Mouse (Mus musculus): ENCODE results near the gene Strada.
A peak's percentile ranks its signal among the peaks of the same experiment; 100 is the strongest.

Gene Strada

DNA sequence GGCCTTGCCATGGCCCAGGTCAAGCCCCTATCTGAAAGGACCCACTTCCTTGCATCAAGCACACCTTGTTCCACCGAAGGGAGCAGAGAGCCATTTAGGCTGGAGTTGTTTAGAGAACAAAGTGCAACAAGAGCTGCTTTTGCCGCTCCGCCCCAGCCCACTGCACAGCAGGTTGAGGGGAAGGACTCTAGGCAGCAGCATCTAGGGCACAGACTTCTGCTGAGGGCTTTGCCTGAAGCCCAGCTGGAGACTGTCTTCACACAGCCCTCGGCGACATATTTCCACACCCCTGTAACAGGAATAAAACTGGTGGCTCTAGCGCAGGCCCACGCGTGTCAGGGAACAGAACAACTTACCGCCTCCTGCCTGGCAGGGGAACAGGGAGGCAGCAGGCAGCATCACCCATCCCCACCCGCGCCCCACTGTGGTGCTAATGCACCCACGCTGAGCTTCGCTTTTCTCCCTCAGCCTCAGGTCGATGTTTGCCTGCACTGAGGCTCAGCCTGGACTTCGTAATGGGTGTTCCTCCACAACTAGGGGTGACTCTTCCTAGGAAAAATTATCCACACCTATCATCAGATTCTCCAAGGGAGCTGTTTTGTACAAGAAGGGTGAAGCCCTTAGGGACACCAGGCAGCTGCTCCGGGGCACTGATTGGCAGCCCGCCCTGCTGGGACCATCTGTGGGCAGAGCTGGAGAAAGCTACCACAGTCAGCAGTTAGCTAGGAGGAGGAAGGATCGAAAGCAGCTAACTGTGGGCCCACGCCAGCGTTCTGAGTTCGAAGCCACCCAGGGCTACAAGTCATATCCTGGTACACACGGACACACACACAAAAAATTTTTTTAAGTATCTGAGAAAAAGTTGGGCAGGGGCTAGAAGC is 40.9 kb downstream of the Strada start, which contains the start of the genes Gm10840 and Limd2:
Gene Gm10840, plus strand, starts transcription at position 10 of the 881 bp plus-strand sequence.
Gene Limd2, minus strand, starts transcription at position 20 of the 881 bp plus-strand sequence.
- Histone ChIP-seq H3K36me3 (ENCODE audit: insufficient read depth, low read length) (peaks cover 54% of the 10 kb centered on the region), H3K4me1 (replicated peaks; ENCODE audit: low read depth, low read length) (peaks cover 50% of the 10 kb centered on the region), H3K9me3 (ENCODE audit: low read length) (no peaks in the 10 kb centered on the region), H3K27me3 (ENCODE audit: insufficient read depth, low read length) (peaks cover 39% of the 10 kb centered on the region), H3K4me3 (replicated peaks; ENCODE audit: low read length) (peak within 1 kb of the TSS; percentile 85)
- no peak for TF ChIP-seq CTCF (conservative IDR thresholded peaks at IDR 0.05; ENCODE audit: low read length)
- TF ChIP-seq NANOG (IDR thresholded peaks at IDR 0.05; ENCODE audit: borderline replicate concordance, low read length), result no peak
- no peak for TF ChIP-seq POU5F1 (IDR thresholded peaks at IDR 0.05; ENCODE audit: borderline replicate concordance, low read length)

DNA sequence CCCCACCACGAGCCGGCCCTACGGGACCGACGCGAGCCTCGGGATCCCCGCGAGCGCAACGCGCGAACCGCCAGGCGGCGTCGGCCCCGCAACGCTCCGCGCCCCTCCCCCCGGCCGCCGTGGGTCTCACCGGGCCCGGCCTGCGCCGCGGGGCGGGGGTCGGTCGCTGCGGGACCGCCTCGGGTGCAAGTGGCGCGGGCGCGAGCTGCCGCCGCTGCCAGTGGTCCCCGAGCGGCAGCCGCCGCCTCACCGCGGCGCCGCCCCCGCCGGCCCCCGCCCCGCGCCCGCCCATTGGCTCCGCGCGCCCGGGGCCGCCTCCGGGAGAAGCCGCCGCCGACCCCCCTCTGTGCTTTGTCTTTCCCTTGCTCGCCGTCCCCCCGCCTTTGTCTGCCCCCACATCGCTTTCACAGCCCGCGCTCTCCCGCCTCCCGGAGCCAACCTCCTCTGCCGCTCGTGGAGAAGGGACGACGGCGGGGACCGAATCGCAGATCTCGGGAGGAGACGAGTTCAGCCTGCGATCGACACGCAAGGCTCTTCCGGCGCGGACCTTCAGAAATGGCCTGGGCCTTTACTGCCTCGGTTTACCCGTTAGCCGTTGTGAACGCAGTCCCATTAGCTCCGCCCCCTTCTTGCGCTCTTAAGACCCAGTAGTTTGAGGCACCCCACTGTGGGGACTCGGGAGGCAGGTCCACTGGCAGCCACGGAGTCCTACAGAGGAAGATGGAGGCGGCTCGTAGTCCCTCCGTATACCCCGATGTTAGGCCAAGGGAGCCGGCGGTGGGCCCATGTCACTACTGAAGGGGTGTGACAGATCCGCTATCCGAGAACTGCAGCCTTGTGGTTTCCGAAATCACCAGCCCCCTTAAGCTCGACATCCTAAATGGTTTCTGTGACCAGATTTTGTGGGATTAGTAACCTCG is 41.8 kb downstream of the Strada start:
- no peaks in the 10 kb centered on the region for H3K9me3 ChIP-seq (ENCODE audit: low read length)
- TF ChIP-seq NANOG (IDR thresholded peaks at IDR 0.05; ENCODE audit: borderline replicate concordance, low read length) (no peak), POU5F1 (IDR thresholded peaks at IDR 0.05; ENCODE audit: borderline replicate concordance, low read length) (no peak), CTCF (conservative IDR thresholded peaks at IDR 0.05; ENCODE audit: low read length) (no peak)

DNA sequence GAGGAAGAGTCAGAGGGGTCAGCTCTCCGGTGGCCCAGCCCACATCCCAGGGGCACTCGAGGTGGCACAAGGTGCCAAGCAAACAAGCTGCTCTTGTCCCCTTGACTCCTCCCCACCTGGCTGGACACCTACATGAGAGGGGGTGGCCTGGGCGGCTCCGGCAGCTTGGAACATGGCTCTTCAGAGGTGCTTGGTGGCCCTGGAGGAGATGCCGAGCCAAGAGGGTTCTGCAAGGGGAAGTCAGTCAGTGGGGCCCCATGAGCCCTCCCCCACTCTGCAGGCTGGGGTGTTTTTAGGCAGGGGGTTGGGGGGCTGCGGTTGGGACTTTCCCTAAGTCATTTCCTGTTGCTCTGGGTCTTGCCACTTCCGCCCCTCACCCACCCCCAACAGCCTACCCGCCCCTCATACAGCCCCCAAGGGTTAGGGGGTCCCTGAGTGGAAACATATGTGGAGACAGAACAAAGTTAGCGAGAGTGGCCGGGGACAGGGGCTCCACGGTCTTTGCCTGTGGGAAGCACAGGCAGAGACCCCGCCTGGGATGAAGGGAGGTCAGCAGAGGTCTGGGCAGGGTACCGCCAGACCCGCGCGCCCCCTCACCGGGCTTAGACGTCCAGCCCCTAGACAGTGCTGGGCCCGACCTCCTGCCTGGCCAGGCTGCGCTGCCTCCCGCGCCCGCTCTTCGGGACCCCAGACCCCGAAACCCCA is 42.6 kb downstream of the Strada start:
- no peak for TF ChIP-seq NANOG (IDR thresholded peaks at IDR 0.05; ENCODE audit: borderline replicate concordance, low read length)
- H3K27me3 ChIP-seq (ENCODE audit: insufficient read depth, low read length), result peaks cover 39% of the 10 kb centered on the region
- H3K36me3 ChIP-seq (ENCODE audit: insufficient read depth, low read length), result peaks cover 53% of the 10 kb centered on the region
- H3K4me3 ChIP-seq (replicated peaks; ENCODE audit: low read length), result peak overlapping the region; percentile 85
- peaks cover 37% of the 10 kb centered on the region for H3K4me1 ChIP-seq (replicated peaks; ENCODE audit: low read depth, low read length)
- H3K9me3 ChIP-seq (ENCODE audit: low read length), result no peaks in the 10 kb centered on the region

More for the DNA sequence above, 41.8 kb downstream of the Strada start:
- Histone ChIP-seq H3K4me3 (replicated peaks; ENCODE audit: low read length) (peak overlapping the region; percentile 85), H3K4me1 (replicated peaks; ENCODE audit: low read depth, low read length) (peaks cover 42% of the 10 kb centered on the region), H3K27me3 (ENCODE audit: insufficient read depth, low read length) (peaks cover 39% of the 10 kb centered on the region), H3K36me3 (ENCODE audit: insufficient read depth, low read length) (peaks cover 53% of the 10 kb centered on the region)

DNA sequence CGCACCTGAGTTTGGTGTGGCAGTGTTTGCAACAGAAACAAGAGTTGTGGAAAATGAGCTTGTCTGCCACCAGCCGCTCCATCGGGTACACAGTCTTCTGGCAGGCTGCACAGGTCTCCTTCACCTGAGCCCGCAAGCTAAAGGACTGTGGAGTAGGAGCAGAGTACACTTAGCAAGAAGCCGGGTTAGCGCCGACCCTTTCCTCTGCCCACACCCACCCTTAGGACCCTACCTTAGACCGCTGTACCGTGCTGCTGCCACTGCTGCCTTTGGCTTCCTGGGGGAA is 43.1 kb downstream of the Strada start:
- TF ChIP-seq CTCF (conservative IDR thresholded peaks at IDR 0.05; ENCODE audit: low read length), result no peak
- no peak for TF ChIP-seq POU5F1 (IDR thresholded peaks at IDR 0.05; ENCODE audit: borderline replicate concordance, low read length)
- TF ChIP-seq NANOG (IDR thresholded peaks at IDR 0.05; ENCODE audit: borderline replicate concordance, low read length), result no peak
- Histone ChIP-seq H3K36me3 (ENCODE audit: insufficient read depth, low read length) (peaks cover 53% of the 10 kb centered on the region), H3K9me3 (ENCODE audit: low read length) (no peaks in the 10 kb centered on the region), H3K27me3 (ENCODE audit: insufficient read depth, low read length) (peaks cover 39% of the 10 kb centered on the region), H3K4me3 (replicated peaks; ENCODE audit: low read length) (peak overlapping the region; percentile 85), H3K4me1 (replicated peaks; ENCODE audit: low read depth, low read length) (peaks cover 33% of the 10 kb centered on the region)

DNA sequence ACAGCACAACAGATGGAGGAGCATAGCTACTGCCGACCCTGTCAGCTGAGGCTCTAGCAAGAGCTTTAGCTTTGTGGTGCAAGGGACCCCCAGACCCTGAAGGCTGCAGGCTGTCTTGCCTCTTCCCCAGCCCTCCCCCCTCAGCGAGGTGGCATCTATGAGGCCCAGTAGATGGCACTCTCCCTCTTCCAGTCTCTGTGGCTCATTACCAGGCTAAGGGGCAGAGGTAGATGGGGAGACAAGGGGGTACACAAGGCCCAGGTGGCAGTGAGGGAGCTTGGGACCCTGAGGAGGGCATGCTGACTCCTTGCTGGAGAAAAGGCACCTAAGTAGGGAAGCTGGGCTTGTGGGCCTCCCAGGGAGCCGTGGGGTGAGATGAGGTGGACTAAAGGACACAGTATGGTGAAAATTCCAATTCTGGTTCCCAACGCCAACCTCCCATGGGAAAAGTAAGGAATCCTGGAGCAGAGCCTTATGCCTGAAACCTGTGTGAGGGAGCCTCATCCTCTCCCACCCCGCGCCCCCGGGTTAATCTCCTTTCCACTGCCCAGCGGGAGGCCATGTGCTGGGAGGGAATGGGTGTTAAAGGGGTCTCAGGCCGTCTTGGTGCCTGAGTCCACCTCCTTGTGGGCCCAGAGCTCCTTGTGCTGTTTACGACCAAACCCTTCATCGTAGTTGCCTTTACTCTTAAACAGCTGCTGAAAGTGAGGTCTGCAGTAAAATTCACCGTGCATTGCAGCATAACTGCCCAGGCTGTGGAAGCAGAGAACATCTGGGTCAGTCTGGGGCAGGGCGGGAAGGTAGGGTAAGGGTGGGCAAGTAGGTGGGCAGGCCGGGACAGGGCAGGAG is 43.7 kb downstream of the Strada start:
- no peaks in the 10 kb centered on the region for H3K9me3 ChIP-seq (ENCODE audit: low read length)
- peaks cover 33% of the 10 kb centered on the region for H3K4me1 ChIP-seq (replicated peaks; ENCODE audit: low read depth, low read length)
- peaks cover 39% of the 10 kb centered on the region for H3K27me3 ChIP-seq (ENCODE audit: insufficient read depth, low read length)
- TF ChIP-seq CTCF (conservative IDR thresholded peaks at IDR 0.05; ENCODE audit: low read length) (peak; percentile 7; the same call in 1 of the 2 replicates), NANOG (IDR thresholded peaks at IDR 0.05; ENCODE audit: borderline replicate concordance, low read length) (no peak)
- H3K4me3 ChIP-seq (replicated peaks; ENCODE audit: low read length), result peak overlapping the region; percentile 85
- peaks cover 53% of the 10 kb centered on the region for H3K36me3 ChIP-seq (ENCODE audit: insufficient read depth, low read length)

DNA sequence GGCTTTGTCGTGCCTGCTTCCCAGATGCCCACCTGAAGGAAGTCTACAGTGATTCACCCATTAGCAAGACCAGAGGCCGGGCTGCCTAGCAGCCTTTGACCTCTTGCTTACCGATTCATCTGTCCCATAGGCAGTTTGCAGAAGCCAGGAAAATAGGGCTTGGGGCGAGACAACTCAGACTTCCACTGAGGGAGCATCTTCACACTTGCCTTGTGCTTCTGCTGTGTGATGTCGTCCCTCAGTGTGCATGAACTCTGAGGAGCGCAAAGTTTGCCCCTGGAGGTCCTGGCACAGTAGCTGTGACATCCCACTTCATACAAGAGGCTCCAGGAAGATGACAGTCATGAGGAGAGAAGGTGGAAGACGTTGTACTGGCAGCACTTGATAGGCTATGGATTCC is 44.8 kb downstream of the Strada start:
- Histone ChIP-seq H3K36me3 (ENCODE audit: insufficient read depth, low read length) (peaks cover 60% of the 10 kb centered on the region), H3K4me3 (replicated peaks; ENCODE audit: low read length) (no peak overlapping the region), H3K4me1 (replicated peaks; ENCODE audit: low read depth, low read length) (peaks cover 33% of the 10 kb centered on the region), H3K27me3 (ENCODE audit: insufficient read depth, low read length) (peaks cover 37% of the 10 kb centered on the region), H3K9me3 (ENCODE audit: low read length) (no peaks in the 10 kb centered on the region)
- TF ChIP-seq POU5F1 (IDR thresholded peaks at IDR 0.05; ENCODE audit: borderline replicate concordance, low read length) (no peak), NANOG (IDR thresholded peaks at IDR 0.05; ENCODE audit: borderline replicate concordance, low read length) (no peak), CTCF (conservative IDR thresholded peaks at IDR 0.05; ENCODE audit: low read length) (no peak)

DNA sequence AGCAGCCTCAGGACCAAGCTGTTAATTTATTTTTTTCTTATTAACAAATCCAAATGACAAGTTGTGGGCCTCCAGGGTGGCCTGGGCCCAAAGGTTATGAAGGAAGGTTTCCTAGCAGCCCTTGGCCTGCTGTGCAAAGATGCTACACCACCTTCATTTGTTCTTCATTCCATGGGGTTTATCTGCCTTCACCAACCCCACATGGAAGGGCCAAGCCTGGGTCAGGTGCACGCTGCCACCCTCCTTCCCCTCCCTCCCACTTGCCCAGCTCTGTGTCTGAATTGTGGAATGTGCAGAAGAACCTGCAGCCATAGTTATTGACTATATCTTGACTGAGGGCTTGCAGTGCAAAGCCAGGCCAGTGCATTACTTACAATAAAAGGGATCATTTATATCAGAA is 45.7 kb downstream of the Strada start:
- no peaks in the 10 kb centered on the region for H3K9me3 ChIP-seq (ENCODE audit: low read length)
- TF ChIP-seq POU5F1 (IDR thresholded peaks at IDR 0.05; ENCODE audit: borderline replicate concordance, low read length), result no peak
- no peak for TF ChIP-seq NANOG (IDR thresholded peaks at IDR 0.05; ENCODE audit: borderline replicate concordance, low read length)
- no peak for TF ChIP-seq CTCF (conservative IDR thresholded peaks at IDR 0.05; ENCODE audit: low read length)
- peaks cover 69% of the 10 kb centered on the region for H3K36me3 ChIP-seq (ENCODE audit: insufficient read depth, low read length)
- H3K4me3 ChIP-seq (replicated peaks; ENCODE audit: low read length), result no peak overlapping the region
- peaks cover 27% of the 10 kb centered on the region for H3K4me1 ChIP-seq (replicated peaks; ENCODE audit: low read depth, low read length)
- peaks cover 29% of the 10 kb centered on the region for H3K27me3 ChIP-seq (ENCODE audit: insufficient read depth, low read length)

Measured in E14TG2a.4 (cell line).